Mouse (Mus musculus) limb, embryonic 11.5 days (tissue): ENCODE measurements around the gene Supt20. TPM values are rescaled to one million over a fixed set of nuclear protein-coding genes. Genes with fewer than 3 reads are reported as not detected.

Experiments used
- ATAC-seq: fragments of 200-750 bp; cut with Nextera tagmentation; 2 replicates; pipeline ENCODE4 v1.8.0; 2017; ENCODE audit warnings: low read depth; ENCODE audit not compliant: insufficient number of reproducible peaks, low FRiP score, low TSS enrichment
- DNase-seq: peaks from one replicate; pipeline ENCODE4 v3.0.0-alpha.2; 2015; ENCODE audit warnings: low spot score
- H3K27ac ChIP-seq: fragments of 300-500 bp; sonication (generic); replicated peaks from 2 replicates; pipeline ENCODE4 v1.5.1; 2014; ENCODE audit warnings: low read depth, mild to moderate bottlenecking, low read length
- H3K27me3 ChIP-seq: fragments of 300-500 bp; sonication (generic); 2 replicates; pipeline ENCODE4 v1.6.1; 2014; ENCODE audit warnings: mild to moderate bottlenecking, low read length, mixed read lengths; ENCODE audit not compliant: control insufficient read depth, insufficient read depth
- H3K36me3 ChIP-seq: fragments of 300-500 bp; sonication (generic); 2 replicates; pipeline ENCODE4 v1.6.1; 2014; ENCODE audit warnings: mild to moderate bottlenecking, low read length, moderate library complexity, mixed read lengths; ENCODE audit not compliant: control insufficient read depth, insufficient read depth
- H3K4me1 ChIP-seq: fragments of 300-500 bp; sonication (generic); 2 replicates; pipeline ENCODE4 v1.6.1; 2014; ENCODE audit warnings: low read length, mixed read lengths; ENCODE audit not compliant: control insufficient read depth, insufficient read depth
- H3K4me2 ChIP-seq: fragments of 300-500 bp; sonication (generic); 2 replicates; pipeline ENCODE4 v1.6.1; 2014; ENCODE audit warnings: low read depth, mild to moderate bottlenecking, moderate library complexity; ENCODE audit not compliant: severe bottlenecking
- H3K4me3 ChIP-seq: fragments of 300-500 bp; sonication (generic); 2 replicates; pipeline ENCODE4 v1.5.1; 2014; ENCODE audit warnings: low read depth, low read length
- H3K9ac ChIP-seq: fragments of 300-500 bp; sonication (generic); 2 replicates; pipeline ENCODE4 v1.6.1; 2014; ENCODE audit warnings: mild to moderate bottlenecking, low read length
- H3K9me3 ChIP-seq: fragments of 300-500 bp; sonication (generic); 2 replicates; pipeline ENCODE4 v1.6.1; 2016; ENCODE audit warnings: low read length; ENCODE audit not compliant: control insufficient read depth
- WGBS: fragments of 180-500 bp; shearing (Covaris S2); extraction: QIAGEN DNeasy Blood & Tissue Kit; methylation state at CpG from one replicate; pipeline ENCODE4 v1.1.7; 2014; 5-methylcytosine and 5-hydroxymethylcytosine counted together
- polyA plus RNA-seq: library from polyadenylated mRNA; unstranded; fragments of >200 nt; fragmentation: Nextera tagmentation; extraction: Ambion mirVana; gene quantifications from 2 replicates; pipeline ENCODE4 v1.2.1, GENCODE M21; 2014

The Supt20 gene
- polyA plus RNA-seq, 1 experiment from 2014 or later, result 127 TPM

DNA sequence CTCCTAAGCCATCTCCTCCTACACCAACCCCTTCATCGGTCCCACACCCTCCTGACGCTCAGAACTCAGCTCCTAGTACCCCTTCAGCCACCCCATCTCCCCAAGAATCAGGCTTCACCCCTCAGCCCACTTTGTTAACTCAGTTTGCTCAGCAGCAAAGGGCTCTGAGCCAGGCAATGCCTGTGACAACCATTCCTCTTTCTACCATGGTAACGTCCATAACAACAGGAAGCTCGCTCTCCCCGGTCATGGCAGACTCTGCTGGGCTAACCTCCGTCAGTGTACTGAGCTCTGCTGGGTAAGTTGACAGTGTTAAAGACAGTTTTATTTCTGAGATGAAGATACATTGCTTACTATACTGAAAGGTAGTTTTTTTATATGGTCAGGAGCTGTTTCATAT lies 24.7 kb downstream of the Supt20 start:
- WGBS, result 88% methylated on average over 6 of the region's 6 CpGs
- Histone ChIP-seq H3K4me3 (no peak overlapping the region), H3K36me3 (peaks cover 21% of the 10 kb centered on the region), H3K4me2 (no peak overlapping the region), H3K27ac (no peak overlapping the region), H3K27me3 (no peaks in the 10 kb centered on the region), H3K4me1 (no peaks in the 10 kb centered on the region), H3K9ac (no peak overlapping the region), H3K9me3 (no peaks in the 10 kb centered on the region)
- DNase-seq, result no peak
- no peak for ATAC-seq

DNA sequence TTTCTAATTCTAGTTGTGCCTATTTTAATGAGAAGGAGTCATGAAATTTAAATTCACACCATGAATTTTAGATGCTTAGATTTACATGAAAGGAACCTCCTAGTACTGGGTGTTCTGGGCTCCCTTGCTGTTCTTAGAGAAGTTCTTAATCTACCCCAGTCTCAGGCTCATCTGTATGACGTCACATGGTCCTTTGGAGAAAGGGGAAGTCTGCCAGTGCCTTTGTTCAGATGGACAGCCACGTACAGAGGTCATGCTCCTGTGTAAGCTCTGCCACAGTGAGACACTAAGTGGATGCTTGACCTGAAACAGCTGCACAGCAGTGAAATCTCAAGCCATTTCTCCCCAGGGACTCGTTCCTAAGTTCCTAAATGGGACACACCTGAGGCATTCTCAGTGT lies 26.3 kb downstream of the Supt20 start:
- Histone ChIP-seq H3K4me2 (no peak overlapping the region), H3K9ac (no peak overlapping the region), H3K27me3 (no peaks in the 10 kb centered on the region), H3K36me3 (peaks cover 19% of the 10 kb centered on the region), H3K4me1 (no peaks in the 10 kb centered on the region), H3K4me3 (no peak overlapping the region), H3K9me3 (no peaks in the 10 kb centered on the region), H3K27ac (no peak overlapping the region)
- DNase-seq (no peak), ATAC-seq (no peak)
- WGBS, result 66% methylated on average over 3 of the region's 3 CpGs

DNA sequence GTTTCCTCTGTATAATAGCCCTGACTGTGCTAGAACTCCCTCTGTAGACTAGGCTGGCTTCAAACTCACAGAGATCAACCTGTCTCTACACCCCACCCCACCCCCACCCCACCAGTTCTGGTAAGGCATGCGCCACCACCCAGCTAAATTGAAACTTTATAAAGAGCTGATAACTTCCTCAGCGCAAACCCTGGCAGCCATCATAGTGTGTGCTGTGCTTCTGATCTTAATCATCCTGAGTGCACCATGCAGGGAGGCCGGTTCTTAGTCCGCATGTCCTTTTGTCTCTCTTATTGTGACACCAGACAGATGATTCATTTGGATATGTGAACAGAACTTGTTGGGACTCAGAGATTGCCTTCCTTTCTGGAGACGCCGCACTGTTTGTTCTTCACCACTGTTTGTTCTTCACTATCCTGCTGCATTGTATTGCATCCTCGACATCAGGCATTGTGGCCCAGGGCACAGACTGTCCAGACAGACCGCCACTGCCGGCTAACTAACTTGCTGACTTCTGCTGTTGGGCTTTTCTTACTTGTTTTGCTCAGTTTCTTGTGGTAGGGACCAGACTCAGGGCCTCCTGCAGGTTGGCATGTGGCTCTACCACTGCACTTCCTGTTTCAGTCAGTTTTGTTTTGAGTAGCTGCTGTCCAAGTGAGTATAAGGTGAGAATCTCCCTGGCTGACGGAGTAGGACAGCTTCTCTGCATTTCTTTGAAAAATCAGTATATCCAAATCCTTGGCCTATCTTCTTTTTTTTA lies 31.3 kb downstream of the Supt20 start:
- 92% methylated on average over 10 of the region's 10 CpGs for WGBS
- no peak for ATAC-seq
- no peak overlapping the region for H3K4me3 ChIP-seq
- no peaks in the 10 kb centered on the region for H3K9me3 ChIP-seq
- H3K4me1 ChIP-seq, result no peaks in the 10 kb centered on the region
- no peak for DNase-seq
- no peak overlapping the region for H3K4me2 ChIP-seq
- no peaks in the 10 kb centered on the region for H3K27me3 ChIP-seq
- H3K27ac ChIP-seq, result no peak overlapping the region
- H3K9ac ChIP-seq, result no peak overlapping the region
- peaks cover 1% of the 10 kb centered on the region; the same call in 1 of the 2 replicates for H3K36me3 ChIP-seq

DNA sequence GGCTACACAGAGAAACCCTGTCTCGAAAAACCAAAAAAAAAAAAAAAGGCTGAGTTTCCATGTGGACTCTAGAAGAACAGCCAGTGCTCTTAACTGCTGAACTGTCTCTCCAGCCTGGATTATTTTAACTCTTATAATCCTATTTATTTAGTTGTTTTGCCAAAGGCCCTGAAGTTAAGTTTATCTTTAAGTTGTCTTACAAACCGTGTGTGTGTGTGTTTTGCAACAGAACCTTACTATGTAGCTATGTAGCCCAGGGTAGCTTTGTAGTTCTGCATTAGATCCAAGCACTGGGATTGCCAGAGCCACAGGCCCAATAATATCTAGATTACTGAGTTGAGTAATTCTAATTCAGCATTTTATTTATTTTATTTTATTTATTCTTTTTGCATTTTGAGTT lies 32.7 kb downstream of the Supt20 start:
- H3K4me1 ChIP-seq, result no peaks in the 10 kb centered on the region

DNA sequence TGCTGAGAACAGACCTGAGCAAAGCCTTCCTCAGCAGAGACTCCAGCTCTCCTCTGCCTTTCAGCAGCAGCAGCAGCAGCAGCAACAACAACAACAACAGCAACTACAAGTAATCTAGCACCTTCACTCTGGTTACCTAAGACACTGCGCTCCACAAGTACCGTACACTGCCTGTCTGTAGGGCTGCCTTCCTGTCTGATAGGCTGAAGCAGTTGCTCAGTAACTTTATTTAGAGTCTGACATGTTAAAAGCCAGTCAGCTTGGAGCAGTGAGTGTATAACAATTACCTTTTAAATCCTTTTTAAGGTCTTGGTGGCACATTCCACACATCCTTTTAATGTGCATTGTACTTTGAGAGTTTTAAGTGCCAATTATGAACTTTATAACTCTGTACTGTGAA lies 35.0 kb downstream of the Supt20 start:
- no peak overlapping the region for H3K4me3 ChIP-seq
- WGBS, result 93% methylated on average over 2 of the region's 2 CpGs
- H3K27me3 ChIP-seq, result no peaks in the 10 kb centered on the region
- ATAC-seq, result no peak
- no peak overlapping the region for H3K9ac ChIP-seq
- DNase-seq, result no peak
- H3K27ac ChIP-seq, result no peak overlapping the region
- H3K36me3 ChIP-seq, result peaks cover 11% of the 10 kb centered on the region
- 0 out of 2 replicates have a peak, but pooled peaks cover 4% of the 10 kb centered on the region for H3K4me1 ChIP-seq
- H3K9me3 ChIP-seq, result no peaks in the 10 kb centered on the region
- no peak overlapping the region for H3K4me2 ChIP-seq

More for the DNA sequence above, 32.7 kb downstream of the Supt20 start:
- Histone ChIP-seq H3K9me3 (no peaks in the 10 kb centered on the region), H3K4me3 (no peak overlapping the region), H3K27ac (no peak overlapping the region), H3K4me2 (no peak overlapping the region), H3K9ac (no peak overlapping the region), H3K27me3 (no peaks in the 10 kb centered on the region), H3K36me3 (peaks cover 9% of the 10 kb centered on the region)
- no peak for ATAC-seq
- DNase-seq, result no peak
- 83% methylated on average over 2 of the region's 2 CpGs for WGBS

DNA sequence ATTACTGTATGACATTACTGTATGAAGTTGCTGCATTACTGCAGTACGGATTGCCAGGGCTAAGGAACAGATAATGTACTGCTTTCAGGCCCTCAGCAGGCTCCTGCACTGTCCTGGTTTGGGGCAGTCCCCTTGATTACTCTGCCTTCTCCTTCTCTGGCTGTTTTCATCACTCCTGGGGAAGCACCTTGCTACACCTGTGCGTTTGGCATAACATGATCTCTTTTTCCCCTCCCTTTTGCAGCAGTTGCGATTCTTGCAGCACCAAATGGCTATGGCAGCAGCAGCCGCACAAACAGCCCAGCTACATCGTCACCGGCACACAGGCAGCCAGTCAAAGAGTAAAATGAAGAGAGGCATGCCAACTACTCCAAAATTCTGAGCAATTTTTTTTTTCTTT lies 35.5 kb downstream of the Supt20 start:
- WGBS, result 91% methylated on average over 6 of the region's 6 CpGs
- Histone ChIP-seq H3K36me3 (peaks cover 13% of the 10 kb centered on the region), H3K27ac (no peak overlapping the region), H3K4me1 (0 out of 2 replicates have a peak, but pooled peaks cover 4% of the 10 kb centered on the region), H3K9ac (no peak overlapping the region), H3K4me3 (no peak overlapping the region), H3K9me3 (no peaks in the 10 kb centered on the region), H3K27me3 (no peaks in the 10 kb centered on the region), H3K4me2 (no peak overlapping the region)
- DNase-seq (no peak), ATAC-seq (no peak)

DNA sequence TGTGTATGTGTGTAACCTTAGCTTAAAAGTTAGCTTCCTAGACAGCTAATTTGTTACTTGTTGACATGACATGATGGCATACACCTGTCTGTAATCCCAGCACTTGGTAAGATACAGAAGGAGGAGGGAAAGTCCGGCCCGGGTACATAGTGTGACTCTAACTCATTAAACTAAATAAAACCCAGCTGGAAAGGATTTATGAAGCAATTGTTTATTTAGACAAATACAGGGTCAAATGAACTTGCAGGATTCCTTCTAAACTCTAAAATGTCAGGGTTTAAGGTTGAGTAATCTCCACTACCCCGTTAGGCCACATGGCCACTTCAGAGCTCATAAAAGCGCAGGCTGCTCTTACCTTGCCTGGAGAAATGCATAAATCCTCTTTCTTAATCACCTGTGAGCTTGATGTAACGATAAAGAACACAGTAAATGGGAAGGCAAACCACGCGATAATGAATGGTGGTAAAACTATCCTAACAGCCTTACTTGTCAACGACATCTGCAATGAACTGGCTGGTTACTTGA lies 39.1 kb downstream of the Supt20 start:
- no peak overlapping the region for H3K4me3 ChIP-seq
- ATAC-seq, result no peak
- H3K9me3 ChIP-seq, result no peaks in the 10 kb centered on the region
- H3K9ac ChIP-seq, result no peak overlapping the region
- WGBS, result 30% methylated on average over 8 of the region's 8 CpGs
- H3K4me1 ChIP-seq, result 0 out of 2 replicates have a peak, but pooled peaks cover 7% of the 10 kb centered on the region
- no peak overlapping the region for H3K27ac ChIP-seq
- H3K4me2 ChIP-seq, result no peak overlapping the region
- H3K27me3 ChIP-seq, result no peaks in the 10 kb centered on the region
- H3K36me3 ChIP-seq, result peaks cover 13% of the 10 kb centered on the region
- DNase-seq, result no peak

DNA sequence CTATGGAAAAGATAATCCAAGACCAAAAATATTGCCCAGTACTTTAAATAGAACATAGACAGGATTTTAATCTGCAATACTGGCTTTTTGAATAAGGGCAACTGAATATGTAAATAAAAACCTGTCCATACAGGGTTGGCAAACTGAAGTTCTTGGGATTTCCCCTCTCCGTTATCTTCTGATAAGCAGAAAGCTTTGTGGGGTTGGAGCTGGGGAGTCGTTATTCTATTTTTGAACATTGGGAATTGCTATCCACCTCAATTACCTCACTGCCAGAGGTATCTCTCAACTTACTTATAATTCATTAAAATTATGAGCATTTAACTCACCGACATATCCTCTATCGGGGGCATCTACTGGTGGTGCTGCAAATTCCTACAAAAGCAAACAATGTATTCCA lies 39.8 kb downstream of the Supt20 start:
- Histone ChIP-seq H3K4me1 (0 out of 2 replicates have a peak, but pooled peaks cover 7% of the 10 kb centered on the region), H3K36me3 (peaks cover 13% of the 10 kb centered on the region)

More for the DNA sequence above, 39.8 kb downstream of the Supt20 start:
- Histone ChIP-seq H3K27me3 (no peaks in the 10 kb centered on the region), H3K9ac (no peak overlapping the region), H3K9me3 (no peaks in the 10 kb centered on the region), H3K27ac (no peak overlapping the region), H3K4me2 (no peak overlapping the region), H3K4me3 (no peak overlapping the region)
- WGBS, result 88% methylated on average over 4 of the region's 4 CpGs
- DNase-seq (no peak), ATAC-seq (no peak)
